Mouse (Mus musculus): ENCODE data around the gene C1qc. TPM values are rescaled to one million over a fixed set of nuclear protein-coding genes. Genes with fewer than 3 reads are reported as not detected.

C1qc gene
- polyA plus RNA-seq, 1 experiment from 2014 or later: 21.3 TPM

DNA sequence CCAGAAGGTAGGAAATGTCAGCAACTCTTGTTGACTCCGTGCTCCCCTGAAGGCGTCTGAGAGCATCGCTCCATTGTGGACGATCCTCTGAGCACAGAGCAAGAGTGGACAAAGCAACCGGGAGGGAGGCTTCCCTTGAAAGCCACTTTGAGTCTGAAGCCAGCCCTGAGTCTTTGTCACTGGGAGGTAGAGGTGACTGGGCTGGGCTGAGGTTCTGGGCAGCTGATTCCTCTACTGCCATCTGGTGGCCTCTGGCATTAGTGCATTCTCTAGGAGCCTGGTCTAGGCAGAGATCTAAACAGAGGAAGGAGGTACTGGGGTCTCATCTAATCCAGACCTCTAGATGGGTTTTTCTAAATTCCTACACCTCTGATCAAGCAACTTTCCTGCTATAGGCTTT, 51.8 kb downstream of the C1qc start:
- H3K9ac ChIP-seq: no peak overlapping the region
- H3K4me3 ChIP-seq (replicated peaks): no peak overlapping the region
- peaks cover 36% of the 10 kb centered on the region for H3K27me3 ChIP-seq
- H3K9me3 ChIP-seq (replicated peaks): no peaks in the 10 kb centered on the region
- peaks cover 24% of the 10 kb centered on the region for H3K4me1 ChIP-seq
- no peak overlapping the region for H3K27ac ChIP-seq
- 18% methylated on average over 5 of the region's 5 CpGs for WGBS
- no peaks in the 10 kb centered on the region for H3K36me3 ChIP-seq
- no peak overlapping the region for H3K4me2 ChIP-seq
- peak; percentile 67; the same call in 1 of the 2 replicates for ATAC-seq (replicated peaks; ENCODE audit: low FRiP score)

Other genes starting within 250 kb of the C1qc start
- 7.1 and 8.7 TPM in 2 replicates for gene Ephb2, start 57.1 kb downstream of the C1qc start, polyA plus RNA-seq (2015; fragmentation: Nextera tagmentation; extraction: Ambion mirVana)
- 42.7 and 48.4 TPM in 2 replicates for gene C1qb, start 6.9 kb downstream of the C1qc start, polyA plus RNA-seq (2015; fragmentation: Nextera tagmentation; extraction: Ambion mirVana)
- gene C1qa, start 5.7 kb upstream of the C1qc start, polyA plus RNA-seq (2015; fragmentation: Nextera tagmentation; extraction: Ambion mirVana): 19.9 and 24.3 TPM in 2 replicates
- gene Epha8, start 63.8 kb upstream of the C1qc start, polyA plus RNA-seq (2015; fragmentation: Nextera tagmentation; extraction: Ambion mirVana): 0.19 and 0.21 TPM in 2 replicates
- 4.1 and 4.6 TPM in 2 replicates for gene Zbtb40, start 155.7 kb upstream of the C1qc start, polyA plus RNA-seq (2015; fragmentation: Nextera tagmentation; extraction: Ambion mirVana)

Data from kidney, embryonic 15.5 days (tissue).